Mouse (Mus musculus): ENCODE data around the gene Zc3h4. TPM values are rescaled to one million over a fixed set of nuclear protein-coding genes. Genes with fewer than 3 reads are reported as not detected.

Gene Zc3h4
- polyA plus RNA-seq, 1 experiment from 2014 or later, result 18.6 TPM

DNA sequence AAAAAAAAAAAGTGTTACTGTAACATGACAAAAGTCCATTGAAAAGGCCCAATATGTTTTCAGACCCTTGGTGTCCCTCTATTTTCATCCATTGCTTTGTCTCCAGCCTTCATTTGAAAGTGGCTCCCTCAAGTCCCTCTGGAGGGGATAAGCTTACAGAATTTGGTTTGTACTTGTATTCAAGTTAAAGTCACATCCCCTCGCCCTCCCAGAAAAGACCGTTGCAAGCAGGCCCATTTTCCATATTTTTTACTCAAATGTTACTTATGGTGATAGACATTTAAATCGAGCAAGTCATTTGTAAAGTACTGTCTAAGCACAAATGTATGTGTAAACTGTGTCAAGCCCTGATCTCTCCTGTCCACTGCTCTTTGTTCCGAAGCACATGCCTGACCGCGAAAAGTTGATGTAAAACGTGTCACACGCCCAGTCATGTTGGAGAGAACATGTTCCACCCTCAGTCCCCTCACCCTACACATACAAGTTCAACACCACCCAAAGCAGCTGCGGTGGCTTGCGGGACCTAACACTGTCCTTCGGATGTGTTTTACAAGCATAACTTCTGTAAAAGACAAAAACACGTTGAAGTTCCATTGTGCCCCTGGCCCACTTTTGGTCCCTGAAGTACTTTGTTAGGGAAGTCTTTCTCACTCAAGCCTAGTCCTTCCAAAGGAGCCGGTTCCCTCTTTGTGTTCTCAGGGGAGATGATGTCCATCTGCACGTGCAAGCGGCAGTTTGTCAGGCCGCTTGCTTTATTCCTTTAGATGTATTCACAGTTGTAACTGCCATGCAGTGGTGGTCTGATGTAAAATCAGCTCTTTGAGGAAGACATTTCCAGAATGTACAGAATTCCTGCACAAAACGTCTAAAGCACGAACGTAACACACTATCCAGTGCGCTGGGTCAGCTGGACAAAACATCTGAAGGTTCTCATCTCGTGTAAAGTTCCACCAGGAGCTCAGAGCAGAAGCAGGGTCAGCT lies 2.5 kb downstream of the Zc3h4 start:
- 19% methylated on average over 21 of the region's 21 CpGs for WGBS
- Histone ChIP-seq H3K27ac (peak overlapping the region; percentile 100), H3K9me3 (no peaks in the 10 kb centered on the region), H3K4me1 (replicated peaks) (peaks cover 45% of the 10 kb centered on the region), H3K4me3 (peak overlapping the region; percentile 94), H3K4me2 (peak overlapping the region; percentile 91), H3K27me3 (no peaks in the 10 kb centered on the region), H3K9ac (peak overlapping the region; percentile 100), H3K36me3 (no peaks in the 10 kb centered on the region)
- ATAC-seq (ENCODE audit: low FRiP score), result no peak

DNA sequence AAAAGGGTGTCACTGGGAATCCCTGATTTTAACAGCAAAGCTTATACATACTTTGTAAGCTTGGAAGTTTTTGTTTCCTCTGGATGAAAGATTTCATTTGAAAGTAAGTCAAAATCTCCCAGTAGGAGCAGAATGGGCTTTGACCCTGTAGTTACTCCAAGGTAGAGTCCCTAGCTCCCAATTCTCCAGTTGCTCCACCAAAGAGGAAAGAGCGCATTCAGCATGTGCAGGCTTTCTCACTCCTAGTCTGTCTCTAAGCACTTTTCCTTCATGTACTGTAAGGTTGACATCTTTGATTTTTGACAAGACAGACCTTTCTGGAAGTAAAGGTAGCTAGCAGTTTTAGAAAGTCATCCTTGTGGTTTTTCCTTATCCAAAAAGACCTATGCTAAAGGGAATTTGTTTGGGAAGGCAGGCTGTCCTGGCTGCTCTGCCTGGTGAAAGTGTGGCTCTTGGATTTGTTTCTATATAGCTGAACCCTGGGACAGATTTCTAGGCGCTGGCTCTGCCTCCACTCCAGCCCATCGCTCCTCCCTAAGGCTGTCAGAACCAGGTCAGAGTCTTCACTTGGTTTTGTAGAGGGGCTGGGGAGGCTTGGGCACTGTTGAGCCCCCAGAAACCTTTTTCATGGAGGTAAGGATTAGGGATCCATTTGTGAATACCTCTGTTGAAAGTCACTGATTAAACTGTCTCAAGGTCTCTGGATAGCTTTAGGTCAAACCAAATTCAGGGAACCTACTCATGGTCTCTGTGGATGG lies 3.8 kb downstream of the Zc3h4 start:
- peak overlapping the region; percentile 69 for H3K9ac ChIP-seq
- 0 out of 2 replicates have a peak overlapping the region, but pooled peaks have one; percentile 9 for H3K4me3 ChIP-seq
- H3K9me3 ChIP-seq, result no peaks in the 10 kb centered on the region
- 87% methylated on average over 3 of the region's 3 CpGs for WGBS
- H3K36me3 ChIP-seq, result no peaks in the 10 kb centered on the region
- H3K27me3 ChIP-seq, result no peaks in the 10 kb centered on the region
- peak overlapping the region; percentile 77 for H3K27ac ChIP-seq
- peaks cover 39% of the 10 kb centered on the region for H3K4me1 ChIP-seq (replicated peaks)
- H3K4me2 ChIP-seq, result peak overlapping the region; percentile 91
- no peak for ATAC-seq (ENCODE audit: low FRiP score)

DNA sequence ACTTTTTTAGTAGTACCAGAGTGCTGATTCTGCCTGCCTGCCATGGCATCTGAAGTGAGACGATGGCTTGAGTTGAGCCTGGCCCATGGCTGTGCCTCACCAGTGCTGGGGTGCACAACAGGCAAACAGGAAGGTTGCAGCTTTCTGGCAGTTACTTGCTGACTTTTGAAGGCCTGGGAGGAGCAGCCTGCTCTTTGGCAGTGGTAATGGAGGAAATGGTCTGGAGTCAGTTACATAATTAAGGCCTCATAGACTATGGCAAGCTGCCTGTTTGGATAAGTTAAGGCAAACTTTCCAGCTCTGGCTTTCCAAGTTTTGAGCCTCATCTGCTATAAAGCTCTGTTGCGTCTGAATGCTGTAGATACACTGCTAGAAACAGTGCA lies 4.4 kb downstream of the Zc3h4 start:
- no peak for ATAC-seq (ENCODE audit: low FRiP score)
- H3K4me3 ChIP-seq, result no peak overlapping the region
- H3K27me3 ChIP-seq, result no peaks in the 10 kb centered on the region
- WGBS, result 72% methylated on average over 2 of the region's 2 CpGs
- peak overlapping the region; percentile 79 for H3K27ac ChIP-seq
- H3K36me3 ChIP-seq, result no peaks in the 10 kb centered on the region
- H3K9ac ChIP-seq, result peak overlapping the region; percentile 69
- no peaks in the 10 kb centered on the region for H3K9me3 ChIP-seq
- H3K4me2 ChIP-seq, result peak overlapping the region; percentile 91
- peaks cover 39% of the 10 kb centered on the region for H3K4me1 ChIP-seq (replicated peaks)

DNA sequence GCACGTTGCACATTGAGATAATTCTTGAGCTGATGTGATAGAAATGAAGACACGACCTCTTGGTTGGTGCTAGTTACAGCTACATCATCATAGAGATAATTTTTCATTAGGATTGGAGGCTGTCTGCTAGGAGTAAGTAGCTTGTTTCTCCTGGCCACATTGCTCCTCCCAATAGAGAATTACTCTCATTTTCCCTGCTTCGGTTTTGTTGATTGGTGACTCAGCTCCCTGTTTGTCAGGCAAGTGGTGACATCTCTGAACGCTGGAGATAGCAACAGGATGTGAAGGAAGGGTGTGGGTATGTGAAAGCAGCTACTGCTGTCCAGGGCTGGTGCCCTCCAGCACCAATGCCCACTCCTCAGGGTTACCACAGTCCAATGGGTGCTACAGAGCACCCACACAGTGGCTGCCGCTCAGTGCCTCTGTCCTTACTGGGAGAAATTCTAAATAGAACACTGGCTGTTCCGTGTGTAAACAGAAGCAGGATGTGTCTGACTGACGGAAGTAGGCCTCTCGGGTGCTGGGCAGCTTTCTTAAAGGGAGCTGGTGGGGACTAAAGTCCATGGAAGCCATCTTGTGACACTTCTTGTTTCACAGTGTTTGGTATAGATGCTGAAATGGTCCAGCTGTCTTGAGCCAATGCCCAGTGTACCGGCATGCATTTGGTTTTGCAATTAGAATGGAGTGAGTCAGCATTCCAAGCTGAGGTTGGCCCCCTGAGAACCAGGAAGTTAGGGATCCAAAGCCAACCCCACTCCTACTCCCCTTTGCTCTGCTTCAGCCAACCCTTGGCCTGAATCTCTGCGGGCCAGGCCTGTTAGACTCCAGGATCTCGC lies 5.0 kb downstream of the Zc3h4 start:
- Histone ChIP-seq H3K4me1 (replicated peaks) (peaks cover 39% of the 10 kb centered on the region), H3K27me3 (no peaks in the 10 kb centered on the region), H3K36me3 (no peaks in the 10 kb centered on the region; the same call in 1 of the 2 replicates), H3K27ac (peak overlapping the region; percentile 79), H3K9ac (peak overlapping the region; percentile 69), H3K9me3 (no peaks in the 10 kb centered on the region), H3K4me2 (peak overlapping the region; percentile 41), H3K4me3 (0 out of 2 replicates have a peak overlapping the region, but pooled peaks have one; percentile 4)
- 65% methylated on average over 11 of the region's 11 CpGs for WGBS
- ATAC-seq (ENCODE audit: low FRiP score), result no peak

DNA sequence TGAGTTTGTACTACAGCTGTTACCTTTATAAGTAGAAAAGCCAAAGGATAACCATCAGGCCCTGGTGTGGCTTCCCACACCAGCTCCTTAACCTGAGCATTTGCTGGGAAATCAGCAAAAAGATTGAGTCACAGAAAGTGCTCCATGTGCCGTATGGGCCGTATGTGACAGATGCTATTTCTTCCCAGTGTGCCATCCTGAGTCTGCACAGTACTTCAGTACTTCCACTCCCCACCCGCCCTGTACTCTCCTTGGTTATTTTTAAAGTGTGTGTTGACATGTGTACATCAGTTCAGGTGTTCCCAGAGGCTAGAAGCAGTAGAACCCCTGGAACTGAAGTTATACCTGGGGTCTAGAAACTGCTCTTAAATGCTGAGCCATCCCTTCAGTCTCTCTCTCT lies 6.3 kb downstream of the Zc3h4 start:
- Histone ChIP-seq H3K9me3 (no peaks in the 10 kb centered on the region), H3K9ac (no peak overlapping the region), H3K4me2 (no peak overlapping the region), H3K36me3 (no peaks in the 10 kb centered on the region; the same call in 1 of the 2 replicates), H3K4me1 (replicated peaks) (peaks cover 42% of the 10 kb centered on the region), H3K4me3 (no peak overlapping the region), H3K27me3 (no peaks in the 10 kb centered on the region), H3K27ac (no peak overlapping the region)
- WGBS, result 97% methylated on average over 3 of the region's 3 CpGs
- no peak for ATAC-seq (ENCODE audit: low FRiP score)

DNA sequence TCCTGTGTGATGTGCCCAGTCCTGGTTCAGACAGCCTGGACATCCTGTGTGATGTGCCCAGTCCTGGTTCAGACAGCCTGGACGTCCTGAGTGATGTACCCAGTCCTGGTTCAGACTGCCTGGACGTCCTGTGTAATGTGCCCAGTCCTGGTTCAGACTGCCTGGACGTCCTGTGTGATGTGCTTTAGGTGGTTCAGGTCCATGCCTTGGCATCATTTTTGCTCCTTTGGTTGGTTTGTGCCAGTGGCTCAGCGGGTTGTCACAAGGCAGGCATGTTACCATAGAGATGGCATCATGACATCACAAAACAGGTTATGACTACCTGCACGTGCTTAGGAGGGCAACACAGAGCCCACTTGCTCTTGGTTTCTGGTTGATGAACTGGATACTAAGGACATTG lies 10.4 kb downstream of the Zc3h4 start:
- peaks cover 32% of the 10 kb centered on the region for H3K4me1 ChIP-seq (replicated peaks)
- H3K27ac ChIP-seq, result no peak overlapping the region
- H3K9me3 ChIP-seq, result no peaks in the 10 kb centered on the region
- ATAC-seq (ENCODE audit: low FRiP score), result no peak
- WGBS, result 88% methylated on average over 5 of the region's 5 CpGs
- no peaks in the 10 kb centered on the region; the same call in 1 of the 2 replicates for H3K36me3 ChIP-seq
- H3K27me3 ChIP-seq, result no peaks in the 10 kb centered on the region
- no peak overlapping the region for H3K4me2 ChIP-seq
- H3K9ac ChIP-seq, result no peak overlapping the region
- H3K4me3 ChIP-seq, result no peak overlapping the region

DNA sequence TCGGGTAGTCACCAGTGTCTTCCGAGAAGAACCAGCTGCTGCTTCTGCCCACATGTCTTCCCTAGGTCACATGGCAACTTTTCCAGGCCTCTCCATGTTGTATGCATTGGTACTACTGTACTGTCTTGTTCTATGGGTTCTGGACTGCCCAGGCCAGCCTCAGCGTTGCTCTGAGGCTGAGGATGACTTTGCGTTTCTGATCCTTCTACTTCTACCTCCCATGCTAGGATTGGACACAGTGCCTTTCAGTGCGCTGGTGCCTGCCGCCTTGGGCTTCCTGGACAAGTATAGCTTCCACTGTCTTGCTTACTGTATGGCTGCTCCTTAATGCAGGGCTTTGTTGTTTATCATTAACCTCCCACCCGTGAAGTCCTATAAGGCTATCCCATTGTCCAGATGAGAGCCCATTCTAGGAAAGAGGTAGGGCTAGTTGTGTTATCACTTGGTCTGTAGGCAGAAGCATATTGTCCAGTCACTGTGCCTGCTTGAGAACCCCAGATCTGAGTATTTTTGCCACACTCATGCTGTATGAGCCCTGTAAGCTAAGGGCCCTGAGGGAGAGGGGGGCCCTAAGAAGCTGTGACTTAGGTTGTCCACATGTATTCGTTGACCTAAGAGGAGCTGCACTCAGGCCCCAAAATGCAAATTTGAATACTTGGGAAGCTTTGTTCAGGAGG lies 11.6 kb downstream of the Zc3h4 start:
- peaks cover 11% of the 10 kb centered on the region for H3K36me3 ChIP-seq
- peaks cover 28% of the 10 kb centered on the region for H3K4me1 ChIP-seq (replicated peaks)
- 88% methylated on average over 8 of the region's 8 CpGs for WGBS
- no peak overlapping the region for H3K9ac ChIP-seq
- peak overlapping the region; percentile 13; the same call in 1 of the 2 replicates for H3K27ac ChIP-seq
- no peak for ATAC-seq (ENCODE audit: low FRiP score)
- H3K27me3 ChIP-seq, result no peaks in the 10 kb centered on the region
- H3K9me3 ChIP-seq, result no peaks in the 10 kb centered on the region
- no peak overlapping the region for H3K4me2 ChIP-seq
- H3K4me3 ChIP-seq, result no peak overlapping the region

DNA sequence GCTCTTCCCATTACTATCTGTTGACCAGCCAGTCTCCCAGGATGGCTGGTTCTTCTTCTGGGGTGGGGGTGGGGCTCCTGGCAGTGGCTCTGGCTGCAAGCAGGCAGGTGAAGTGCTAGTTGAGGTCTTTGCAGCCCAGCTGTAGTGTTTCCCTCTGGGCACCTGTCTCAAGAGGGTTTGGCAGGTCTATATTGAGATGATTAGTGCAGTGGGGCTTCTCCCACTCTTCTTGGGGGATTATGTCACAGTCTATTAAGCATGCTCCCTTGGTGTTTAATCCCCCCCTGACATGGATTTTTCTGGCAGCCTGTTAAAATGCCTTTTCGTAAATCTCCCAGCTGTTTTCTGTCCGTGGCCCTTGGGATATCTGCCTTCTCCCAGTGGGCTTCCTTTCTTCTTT lies 12.2 kb downstream of the Zc3h4 start:
- Histone ChIP-seq H3K36me3 (peaks cover 17% of the 10 kb centered on the region), H3K9ac (0 out of 2 replicates have a peak overlapping the region, but pooled peaks have one; percentile 30), H3K4me3 (no peak overlapping the region), H3K9me3 (no peaks in the 10 kb centered on the region), H3K27ac (peak overlapping the region; percentile 13), H3K4me2 (no peak overlapping the region), H3K4me1 (replicated peaks) (peaks cover 24% of the 10 kb centered on the region), H3K27me3 (no peaks in the 10 kb centered on the region)
- ATAC-seq (ENCODE audit: low FRiP score), result no peak
- WGBS, result 61% methylated on average over 2 of the region's 2 CpGs

DNA sequence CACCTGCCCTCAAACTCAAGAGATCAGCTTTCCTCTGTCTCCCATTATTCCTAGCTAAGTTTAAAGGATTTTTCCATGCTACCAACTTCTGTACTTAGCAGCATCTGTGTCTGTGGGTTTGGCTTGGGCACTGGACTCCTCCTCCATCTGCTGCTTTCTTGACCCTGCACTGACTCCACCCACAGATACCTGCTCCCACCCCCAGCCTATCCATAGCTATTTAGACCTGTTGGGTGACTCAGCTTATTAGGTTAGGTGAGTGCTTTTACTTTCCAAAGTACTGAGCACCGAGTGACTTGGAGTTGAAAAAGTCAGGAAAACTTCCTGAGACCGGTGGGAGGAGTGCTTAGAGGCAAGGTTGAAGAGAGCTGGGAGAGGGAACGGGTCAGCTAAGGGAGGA lies 14.7 kb downstream of the Zc3h4 start:
- no peak for ATAC-seq (ENCODE audit: low FRiP score)
- WGBS, result 89% methylated on average over 3 of the region's 3 CpGs

DNA sequence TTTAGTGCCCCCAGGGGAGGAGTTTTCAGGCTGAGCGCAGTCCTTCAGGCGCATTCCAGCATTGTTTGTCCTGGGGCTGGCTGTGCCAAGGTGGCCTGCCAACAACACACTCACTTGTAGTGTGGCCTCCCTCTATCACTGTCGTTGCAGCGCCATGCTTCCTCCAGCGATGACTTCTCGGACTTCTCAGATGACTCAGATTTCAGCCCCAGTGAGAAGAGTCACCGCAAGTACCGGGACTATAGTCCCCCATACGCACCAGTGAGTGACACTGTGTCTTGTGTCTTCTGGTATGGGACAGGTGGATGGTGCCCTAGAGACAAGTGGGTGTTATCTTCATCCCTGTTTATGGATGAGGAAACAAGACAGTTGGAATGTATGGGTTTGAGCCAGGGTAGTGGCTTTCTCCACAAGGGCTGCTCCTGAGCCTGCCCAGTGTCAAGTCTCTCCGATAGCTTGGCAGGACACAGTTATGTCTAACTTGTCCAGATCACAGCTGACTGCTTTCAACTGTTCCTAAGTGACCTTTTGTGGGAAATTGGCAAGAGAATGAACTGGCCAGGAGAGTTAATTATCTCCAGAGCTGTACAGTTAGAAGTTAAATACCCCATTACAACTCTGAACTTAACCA lies 16.5 kb downstream of the Zc3h4 start:
- no peaks in the 10 kb centered on the region for H3K9me3 ChIP-seq
- no peak overlapping the region for H3K27ac ChIP-seq
- no peaks in the 10 kb centered on the region for H3K27me3 ChIP-seq
- peaks cover 14% of the 10 kb centered on the region for H3K4me1 ChIP-seq (replicated peaks)
- ATAC-seq (ENCODE audit: low FRiP score), result no peak
- H3K9ac ChIP-seq, result no peak overlapping the region
- H3K4me3 ChIP-seq, result no peak overlapping the region
- 90% methylated on average over 10 of the region's 10 CpGs for WGBS
- H3K36me3 ChIP-seq, result peaks cover 60% of the 10 kb centered on the region
- H3K4me2 ChIP-seq, result no peak overlapping the region

More for the DNA sequence above, 14.7 kb downstream of the Zc3h4 start:
- H3K27me3 ChIP-seq, result no peaks in the 10 kb centered on the region
- H3K4me3 ChIP-seq, result no peak overlapping the region
- peaks cover 20% of the 10 kb centered on the region for H3K4me1 ChIP-seq (replicated peaks)
- H3K4me2 ChIP-seq, result no peak overlapping the region
- H3K27ac ChIP-seq, result no peak overlapping the region
- no peak overlapping the region for H3K9ac ChIP-seq
- H3K36me3 ChIP-seq, result peaks cover 42% of the 10 kb centered on the region
- H3K9me3 ChIP-seq, result no peaks in the 10 kb centered on the region

DNA sequence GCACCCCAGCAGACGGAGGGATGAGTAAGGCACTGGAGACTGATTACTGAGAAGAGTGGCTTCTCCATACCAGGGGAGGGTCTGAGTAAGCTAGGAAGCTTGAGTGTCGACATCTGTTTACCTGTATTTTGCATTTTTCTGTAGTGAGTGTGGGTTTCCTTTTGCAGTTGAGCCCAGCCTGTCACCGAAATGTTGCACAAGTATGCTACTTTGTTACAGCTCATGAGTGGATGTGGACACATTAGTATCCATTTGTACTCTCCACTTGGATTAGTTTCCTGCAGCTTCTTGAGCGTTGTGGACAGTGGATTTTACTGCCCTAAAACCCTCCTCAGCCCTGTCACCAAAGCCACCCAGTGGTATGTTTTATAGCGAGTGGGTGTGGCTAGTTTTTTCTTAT lies 18.0 kb downstream of the Zc3h4 start:
- Histone ChIP-seq H3K36me3 (peaks cover 75% of the 10 kb centered on the region), H3K4me3 (no peak overlapping the region), H3K27me3 (no peaks in the 10 kb centered on the region), H3K9ac (no peak overlapping the region), H3K27ac (no peak overlapping the region), H3K4me2 (no peak overlapping the region), H3K9me3 (no peaks in the 10 kb centered on the region), H3K4me1 (replicated peaks) (0 out of 2 replicates have a peak, but pooled peaks cover 4% of the 10 kb centered on the region)
- WGBS, result 92% methylated on average over 5 of the region's 5 CpGs
- ATAC-seq (ENCODE audit: low FRiP score), result no peak

Measured in hindbrain, embryonic 13.5 days (tissue).